Mouse (Mus musculus): Measurements from ENCODE around the gene Abcb6. TPM values are rescaled to one million over a fixed set of nuclear protein-coding genes. Genes with fewer than 3 reads are reported as not detected.

Abcb6 gene
- total and polyA plus RNA-seq, 3 experiments, result 9.5 to 132 (median 25.0) TPM

DNA sequence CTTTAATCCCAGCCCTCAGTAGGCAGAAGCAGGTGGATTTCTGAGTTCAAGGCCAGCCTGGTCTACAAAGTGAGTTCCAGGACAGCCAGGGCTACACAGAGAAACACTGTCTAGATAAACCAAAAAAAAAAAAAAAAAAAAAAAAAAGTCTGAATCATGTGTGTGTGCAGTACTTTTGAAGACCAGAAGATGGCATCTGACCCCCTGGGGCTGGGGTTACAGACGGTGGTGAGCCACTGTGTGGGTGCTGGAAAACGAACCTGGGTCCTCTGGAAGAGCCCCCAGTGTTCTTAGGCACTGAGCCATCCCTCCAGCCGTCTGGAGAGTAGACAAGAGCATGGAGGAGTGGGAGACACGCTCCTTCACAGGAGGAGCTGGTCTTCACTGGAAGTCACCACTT, 2.0 kb upstream of the Abcb6 start:
- TF ChIP-seq CTCF (IDR thresholded peaks at IDR 0.05; ENCODE audit: low read depth, low read length) (no peak), GATA2 (IDR thresholded peaks at IDR 0.05; ENCODE audit: borderline replicate concordance, low read depth, low read length) (no peak)
- Histone ChIP-seq H3K9me3 (replicated peaks) (peaks cover 3% of the 10 kb centered on the region; the same call in 1 of the 2 replicates), H3K27me3 (ENCODE audit: insufficient read depth, low read length) (no peaks in the 10 kb centered on the region; the same call in 1 of the 2 replicates), H3K4me3 (ENCODE audit: low read depth, low read length) (no peak overlapping the region), H3K4me1 (ENCODE audit: insufficient read depth, low read depth, low read length) (peaks cover 54% of the 10 kb centered on the region), H3K36me3 (replicated peaks) (peaks cover 82% of the 10 kb centered on the region)
- ATAC-seq (ENCODE audit: extremely low read depth, insufficient number of reproducible peaks, low FRiP score, poor library complexity, severe bottlenecking), result no peak
- DNase-seq (ENCODE audit: low spot score), result no peak

DNA sequence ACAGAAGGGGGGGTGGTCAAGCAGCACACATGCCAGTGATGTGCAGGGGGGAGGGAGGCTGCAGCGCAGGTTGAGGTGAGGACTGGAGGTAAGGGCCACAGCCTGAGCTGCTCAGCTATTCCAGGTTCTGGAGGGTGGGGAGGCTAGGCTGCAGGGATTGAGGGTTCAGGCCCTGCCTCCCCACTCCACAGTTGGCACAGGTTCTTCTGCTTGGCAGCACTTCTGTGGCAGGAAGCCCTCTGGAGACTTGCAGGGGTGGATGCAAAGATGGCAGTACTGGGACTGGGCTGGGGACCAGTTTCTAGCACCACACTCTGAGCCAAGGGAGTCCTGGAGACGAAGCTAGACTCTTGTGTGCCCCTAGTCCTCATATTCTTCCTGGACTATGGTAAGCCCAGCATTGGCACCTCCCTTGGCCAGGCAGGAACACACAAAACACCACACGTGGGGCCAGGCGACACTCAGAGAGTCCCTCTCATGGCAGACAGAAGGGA, 1.2 kb upstream of the Abcb6 start:
- Histone ChIP-seq H3K4me1 (ENCODE audit: insufficient read depth, low read depth, low read length) (peaks cover 58% of the 10 kb centered on the region), H3K4me3 (ENCODE audit: low read depth, low read length) (peak overlapping the region; percentile 10; the same call in 1 of the 2 replicates), H3K27me3 (ENCODE audit: insufficient read depth, low read length) (no peaks in the 10 kb centered on the region; the same call in 1 of the 2 replicates), H3K36me3 (replicated peaks) (peaks cover 82% of the 10 kb centered on the region), H3K9me3 (replicated peaks) (peaks cover 3% of the 10 kb centered on the region; the same call in 1 of the 2 replicates)
- no peak for DNase-seq (ENCODE audit: low spot score)
- no peak for TF ChIP-seq GATA2 (IDR thresholded peaks at IDR 0.05; ENCODE audit: borderline replicate concordance, low read depth, low read length)
- TF ChIP-seq GATA1 (IDR thresholded peaks at IDR 0.05; ENCODE audit: borderline replicate concordance, low read length), result no peak
- TF ChIP-seq TAL1 (conservative IDR thresholded peaks at IDR 0.05; ENCODE audit: low read depth, low read length), result no peak
- no peak for TF ChIP-seq CTCF (IDR thresholded peaks at IDR 0.05; ENCODE audit: low read depth, low read length)
- TF ChIP-seq POLR2AphosphoS5 (IDR thresholded peaks at IDR 0.05; ENCODE audit: insufficient replicate concordance, low read depth, low read length), result no peak
- ATAC-seq (ENCODE audit: extremely low read depth, insufficient number of reproducible peaks, low FRiP score, poor library complexity, severe bottlenecking), result no peak

DNA sequence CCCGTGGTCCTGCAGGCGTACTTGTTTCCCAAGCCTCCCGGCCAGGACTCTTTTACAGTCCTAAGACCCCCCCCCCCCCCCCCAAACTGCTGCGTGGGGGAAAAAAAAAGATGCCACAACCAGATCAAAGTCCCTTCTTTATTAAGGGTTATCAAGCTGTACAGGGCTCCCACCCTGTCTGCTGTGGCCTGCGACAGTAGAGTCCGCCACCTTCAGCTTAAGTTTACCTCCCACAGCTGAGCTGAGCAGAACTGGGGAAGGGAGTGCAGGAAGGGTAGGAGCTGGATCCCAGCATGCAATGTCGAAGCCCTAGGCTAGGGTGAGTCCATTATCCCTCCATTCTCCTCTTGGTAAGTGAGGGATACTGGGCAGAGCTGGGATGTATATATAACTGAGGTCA, 549 bp upstream of the Abcb6 start:
- ATAC-seq (ENCODE audit: extremely low read depth, insufficient number of reproducible peaks, low FRiP score, poor library complexity, severe bottlenecking) (no peak), DNase-seq (ENCODE audit: low spot score) (no peak)
- Histone ChIP-seq H3K36me3 (replicated peaks) (peaks cover 82% of the 10 kb centered on the region), H3K27me3 (ENCODE audit: insufficient read depth, low read length) (no peaks in the 10 kb centered on the region; the same call in 1 of the 2 replicates), H3K4me1 (ENCODE audit: insufficient read depth, low read depth, low read length) (peaks cover 62% of the 10 kb centered on the region), H3K9me3 (replicated peaks) (peaks cover 3% of the 10 kb centered on the region; the same call in 1 of the 2 replicates), H3K4me3 (ENCODE audit: low read depth, low read length) (peak overlapping the region; percentile 80; the same call in 1 of the 2 replicates)
- TF ChIP-seq GATA2 (IDR thresholded peaks at IDR 0.05; ENCODE audit: borderline replicate concordance, low read depth, low read length), result no peak
- no peak for TF ChIP-seq POLR2AphosphoS5 (IDR thresholded peaks at IDR 0.05; ENCODE audit: insufficient replicate concordance, low read depth, low read length)
- no peak for TF ChIP-seq GATA1 (IDR thresholded peaks at IDR 0.05; ENCODE audit: borderline replicate concordance, low read length)
- TF ChIP-seq TAL1 (conservative IDR thresholded peaks at IDR 0.05; ENCODE audit: low read depth, low read length), result no peak
- no peak for TF ChIP-seq CTCF (IDR thresholded peaks at IDR 0.05; ENCODE audit: low read depth, low read length)

DNA sequence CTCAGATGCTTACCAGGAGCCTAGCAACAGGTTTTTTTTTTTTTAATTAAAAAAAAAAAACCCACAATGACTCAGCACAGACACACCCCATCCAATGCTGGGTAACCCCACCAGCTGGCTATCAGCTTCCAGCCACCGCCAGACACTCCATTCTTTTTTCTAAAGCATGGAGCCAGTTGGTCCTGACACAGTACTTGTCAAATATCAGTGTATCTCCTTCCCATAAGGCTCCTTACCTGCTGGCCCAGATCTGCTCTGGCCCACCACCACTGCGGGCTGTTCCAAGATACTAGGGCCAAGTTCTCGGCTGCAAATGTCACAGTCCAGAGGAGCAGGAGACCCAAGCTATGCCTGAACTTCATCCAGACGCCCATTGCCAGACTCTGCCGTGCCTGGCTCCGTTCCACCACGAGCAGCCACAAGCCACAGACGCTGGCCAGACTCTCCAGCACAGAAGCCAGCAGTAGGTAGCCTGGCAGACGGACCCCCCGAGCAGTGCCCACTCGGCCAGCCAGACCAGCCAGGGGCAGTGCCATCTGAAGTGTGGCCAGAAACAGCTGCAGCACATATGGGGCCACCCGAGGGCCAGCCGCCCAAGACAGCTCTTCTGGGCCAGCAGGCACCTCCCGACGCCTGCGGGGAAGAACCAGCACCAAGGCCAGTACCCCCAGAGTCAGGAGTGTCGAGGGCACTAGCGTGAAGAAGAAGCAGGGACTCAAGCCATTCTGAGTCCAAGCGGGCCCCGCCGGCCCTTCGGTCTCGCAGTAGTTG, 673 bp downstream of the Abcb6 start:
- DNase-seq (ENCODE audit: low spot score) (peak; percentile 86), ATAC-seq (ENCODE audit: extremely low read depth, insufficient number of reproducible peaks, low FRiP score, poor library complexity, severe bottlenecking) (peak; percentile 65)
- Histone ChIP-seq H3K4me1 (ENCODE audit: insufficient read depth, low read depth, low read length) (peaks cover 59% of the 10 kb centered on the region), H3K27me3 (ENCODE audit: insufficient read depth, low read length) (no peaks in the 10 kb centered on the region; the same call in 1 of the 2 replicates), H3K4me3 (ENCODE audit: low read depth, low read length) (peak overlapping the region; percentile 80), H3K9me3 (replicated peaks) (peaks cover 3% of the 10 kb centered on the region; the same call in 1 of the 2 replicates), H3K36me3 (replicated peaks) (peaks cover 81% of the 10 kb centered on the region)
- TF ChIP-seq TAL1 (conservative IDR thresholded peaks at IDR 0.05; ENCODE audit: low read depth, low read length) (peak; percentile 47; the same call in 1 of the 2 replicates), POLR2AphosphoS5 (IDR thresholded peaks at IDR 0.05; ENCODE audit: insufficient replicate concordance, low read depth, low read length) (no peak)

DNA sequence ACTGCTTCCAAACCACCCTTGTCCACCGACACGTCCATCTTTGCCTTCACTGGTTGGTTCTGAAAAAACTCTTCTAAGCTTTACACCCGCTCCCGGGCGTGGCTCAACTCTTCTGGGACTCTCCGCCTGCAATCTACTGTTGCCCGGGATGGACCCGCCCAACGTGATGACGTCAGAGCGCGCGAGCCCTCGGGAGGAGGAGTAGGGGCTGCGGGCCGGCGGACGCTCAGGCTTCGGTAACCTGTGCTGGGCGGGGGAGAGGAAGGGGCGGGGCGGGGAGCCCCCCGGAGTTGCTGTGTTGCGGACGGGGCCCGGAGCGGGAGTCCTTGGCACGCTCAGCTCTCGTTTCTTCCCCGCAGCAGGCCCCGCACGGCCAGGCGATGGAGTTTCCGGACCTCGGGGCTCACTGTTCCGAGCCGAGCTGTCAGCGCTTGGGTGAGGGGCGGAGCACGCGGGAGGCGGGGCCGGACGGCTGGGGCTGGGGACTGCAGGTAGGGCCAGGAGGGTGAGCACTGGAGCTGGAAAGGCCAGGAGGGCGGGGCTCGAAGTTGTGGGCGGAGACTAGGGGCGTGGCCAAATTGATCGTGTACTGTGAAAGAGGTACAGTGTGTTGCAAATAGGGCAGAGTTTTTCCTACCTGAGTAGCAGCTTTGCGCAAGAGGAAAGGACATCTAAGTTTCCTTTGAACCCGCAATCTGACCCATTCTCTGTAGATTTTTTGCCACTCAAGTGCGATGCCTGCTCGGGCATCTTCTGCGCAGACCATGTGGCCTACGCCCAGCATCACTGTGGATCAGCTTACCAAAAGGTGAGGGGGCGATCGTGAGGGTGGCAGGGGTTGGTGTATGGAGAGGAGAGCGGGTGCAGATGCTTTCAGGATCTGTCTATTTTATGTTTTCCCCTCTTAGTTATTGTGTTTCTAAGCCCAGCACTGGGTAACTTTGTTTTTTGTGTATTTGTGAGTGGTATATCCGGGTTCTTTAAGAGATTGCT, 11.4 kb downstream of the Abcb6 start, which contains the start of gene Zfand2b:
Zfand2b (plus strand) TSS at position 175 of the 993 bp plus-strand sequence.
- DNase-seq (ENCODE audit: low spot score) (peak; percentile 97), ATAC-seq (ENCODE audit: extremely low read depth, insufficient number of reproducible peaks, low FRiP score, poor library complexity, severe bottlenecking) (peak; percentile 92)
- TF ChIP-seq TAL1 (conservative IDR thresholded peaks at IDR 0.05; ENCODE audit: low read depth, low read length), result no peak
- TF ChIP-seq GATA1 (IDR thresholded peaks at IDR 0.05; ENCODE audit: borderline replicate concordance, low read length), result no peak
- no peak for TF ChIP-seq CTCF (IDR thresholded peaks at IDR 0.05; ENCODE audit: low read depth, low read length)
- TF ChIP-seq GATA2 (IDR thresholded peaks at IDR 0.05; ENCODE audit: borderline replicate concordance, low read depth, low read length), result no peak
- TF ChIP-seq POLR2AphosphoS5 (IDR thresholded peaks at IDR 0.05; ENCODE audit: insufficient replicate concordance, low read depth, low read length), result no peak
- Histone ChIP-seq H3K27me3 (ENCODE audit: insufficient read depth, low read length) (no peaks in the 10 kb centered on the region), H3K9me3 (replicated peaks) (no peaks in the 10 kb centered on the region), H3K4me3 (ENCODE audit: low read depth, low read length) (peak within 1 kb of the TSS; percentile 74), H3K4me1 (ENCODE audit: insufficient read depth, low read depth, low read length) (peaks cover 50% of the 10 kb centered on the region), H3K36me3 (replicated peaks) (peaks cover 45% of the 10 kb centered on the region)

DNA sequence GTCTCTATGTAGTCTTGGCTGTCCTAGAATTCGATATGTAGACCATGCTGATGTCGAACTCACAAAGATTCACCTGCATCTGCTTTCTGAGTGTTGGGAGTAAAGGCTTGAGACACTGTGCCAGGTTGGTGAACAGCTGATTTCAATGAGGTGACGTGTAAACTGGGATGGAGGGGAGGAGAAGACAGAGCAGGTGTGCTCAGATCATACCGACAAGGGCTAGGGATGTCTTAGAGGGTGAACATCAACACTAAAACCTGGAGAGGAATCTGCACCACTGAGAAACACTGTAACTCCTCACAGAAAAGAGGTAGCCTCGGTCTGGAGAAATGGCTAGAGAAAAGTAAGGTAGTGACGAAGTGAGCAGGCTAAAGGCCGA, 12.1 kb downstream of the Abcb6 start:
- Histone ChIP-seq H3K9me3 (replicated peaks) (no peaks in the 10 kb centered on the region), H3K36me3 (replicated peaks) (peaks cover 38% of the 10 kb centered on the region), H3K4me1 (ENCODE audit: insufficient read depth, low read depth, low read length) (peaks cover 50% of the 10 kb centered on the region), H3K27me3 (ENCODE audit: insufficient read depth, low read length) (no peaks in the 10 kb centered on the region), H3K4me3 (ENCODE audit: low read depth, low read length) (peak overlapping the region; percentile 74)
- no peak for ATAC-seq (ENCODE audit: extremely low read depth, insufficient number of reproducible peaks, low FRiP score, poor library complexity, severe bottlenecking)
- no peak for DNase-seq (ENCODE audit: low spot score)
- TF ChIP-seq TAL1 (conservative IDR thresholded peaks at IDR 0.05; ENCODE audit: low read depth, low read length) (no peak), CTCF (IDR thresholded peaks at IDR 0.05; ENCODE audit: low read depth, low read length) (no peak), GATA1 (IDR thresholded peaks at IDR 0.05; ENCODE audit: borderline replicate concordance, low read length) (no peak), POLR2AphosphoS5 (IDR thresholded peaks at IDR 0.05; ENCODE audit: insufficient replicate concordance, low read depth, low read length) (no peak), GATA2 (IDR thresholded peaks at IDR 0.05; ENCODE audit: borderline replicate concordance, low read depth, low read length) (no peak)

All from G1E (cell line).